Mouse (Mus musculus) heart, embryonic 14.5 days (tissue): Measurements from ENCODE around the gene Slc25a25. TPM values are rescaled to one million over a fixed set of nuclear protein-coding genes. Genes with fewer than 3 reads are reported as not detected.
"Not testable (repeated sequence)": the region's sequence is repeated elsewhere in the genome, so short reads cannot be mapped to it uniquely, and the experiment has no call there.

ENCODE experiments used
- ATAC-seq: fragments of 200-750 bp; cut with Nextera tagmentation; 2 replicates; pipeline ENCODE4 v1.8.0; 2017; ENCODE audit warnings: low read depth, moderate TSS enrichment; ENCODE audit not compliant: insufficient number of reproducible peaks, insufficient read depth, low FRiP score
- H3K27ac ChIP-seq, 2 experiments: fragments of 200-500 bp in 1 of 2; fragments of 300-500 bp in 1 of 2; sonication (generic) in 1 of 2; replicated peaks in 1 of 2; 2 replicates each; pipeline ENCODE4 v1.5.1; 2012 to 2014; ENCODE audit warnings: low read depth in 2 of 2, low read length in 2 of 2, control low read depth in 1 of 2, mild to moderate bottlenecking in 1 of 2, mixed read lengths in 1 of 2; ENCODE audit not compliant: control insufficient read depth in 1 of 2, insufficient read depth in 1 of 2
- H3K27me3 ChIP-seq: fragments of 300-500 bp; sonication (generic); 2 replicates; pipeline ENCODE4 v1.6.1; 2014; ENCODE audit warnings: mild to moderate bottlenecking, low read length, control low read depth; ENCODE audit not compliant: control insufficient read depth, insufficient read depth
- H3K36me3 ChIP-seq: fragments of 300-500 bp; sonication (generic); 2 replicates; pipeline ENCODE4 v1.6.1; 2014; ENCODE audit warnings: mild to moderate bottlenecking, control low read depth, low read length, mixed read lengths; ENCODE audit not compliant: control insufficient read depth, insufficient read depth
- H3K4me1 ChIP-seq, 2 experiments: fragments of 200-500 bp in 1 of 2; fragments of 300-500 bp in 1 of 2; sonication (generic) in 1 of 2; 2 replicates each; pipeline ENCODE4 v1.6.1; 2012 to 2014; ENCODE audit warnings: low read length in 2 of 2, control low read depth in 1 of 2, mixed read lengths in 1 of 2; ENCODE audit not compliant: control insufficient read depth in 2 of 2, insufficient read depth in 2 of 2
- H3K4me2 ChIP-seq: fragments of 300-500 bp; sonication (generic); 2 replicates; pipeline ENCODE4 v1.6.1; 2014; ENCODE audit warnings: mild to moderate bottlenecking, low read length
- H3K4me3 ChIP-seq, 2 experiments: fragments of 200-500 bp in 1 of 2; fragments of 300-500 bp in 1 of 2; sonication (generic) in 1 of 2; 2 replicates each; pipeline ENCODE4 v1.5.1; 2012 to 2014; ENCODE audit warnings: low read length in 2 of 2, mild to moderate bottlenecking in 2 of 2, control low read depth in 1 of 2, low read depth in 1 of 2, moderate library complexity in 1 of 2; ENCODE audit not compliant: control insufficient read depth in 1 of 2, insufficient read depth in 1 of 2
- H3K9ac ChIP-seq: fragments of 300-500 bp; sonication (generic); 2 replicates; pipeline ENCODE4 v1.6.1; 2014; ENCODE audit warnings: mild to moderate bottlenecking, low read length
- H3K9me3 ChIP-seq: fragments of 300-500 bp; sonication (generic); 2 replicates; pipeline ENCODE4 v1.6.1; 2016; ENCODE audit warnings: low read length, control low read depth; ENCODE audit not compliant: control insufficient read depth
- WGBS: fragments of 180-500 bp; shearing (Covaris S2); extraction: QIAGEN DNeasy Blood & Tissue Kit; methylation state at CpG from one replicate; pipeline ENCODE4 v1.1.7; 2014; 5-methylcytosine and 5-hydroxymethylcytosine counted together
- polyA plus RNA-seq: library from polyadenylated mRNA; unstranded; fragments of >200 nt; fragmentation: Nextera tagmentation; extraction: Ambion mirVana; gene quantifications from 2 replicates; pipeline ENCODE4 v1.2.1, GENCODE M21; 2014

Gene Slc25a25
- polyA plus RNA-seq, 1 experiment from 2014 or later, result 8.0 TPM

DNA sequence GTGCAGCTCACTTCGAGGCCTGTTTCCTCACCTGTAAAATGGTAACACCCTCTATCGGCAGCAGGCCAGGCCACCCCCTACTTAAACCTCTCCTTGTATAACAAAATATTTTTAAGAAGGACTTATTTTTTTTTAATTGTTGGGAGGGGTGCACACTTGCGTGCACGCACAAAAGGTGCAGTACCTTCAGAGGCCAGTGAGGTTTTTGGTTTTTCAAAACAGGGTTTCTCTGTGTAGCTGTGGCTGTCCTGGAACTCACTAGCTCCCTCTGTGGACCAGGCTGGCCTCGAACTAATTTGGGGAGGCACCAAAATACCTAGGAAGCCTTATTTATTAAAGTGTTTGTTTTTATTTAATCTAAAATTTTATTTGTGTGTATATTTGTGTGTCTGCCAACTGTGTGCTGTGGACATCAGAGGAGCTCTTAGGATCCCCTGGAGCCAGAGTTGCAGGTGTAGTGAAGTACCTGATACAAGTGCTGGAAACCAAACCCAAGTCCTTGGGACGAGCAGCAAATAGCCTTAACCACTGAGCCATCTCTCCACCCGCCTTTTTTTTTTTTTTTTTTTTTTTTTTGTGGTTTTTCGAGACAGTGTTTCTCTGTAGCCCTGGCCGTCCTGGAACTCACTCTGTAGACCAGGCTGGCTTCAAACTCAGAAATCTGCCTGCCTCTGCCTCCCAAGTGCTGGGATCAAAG lies 32.1 kb upstream of the Slc25a25 start:
- H3K4me3 ChIP-seq, result no peak overlapping the region
- ATAC-seq, result no peak
- 72% methylated on average over 9 of the region's 9 CpGs for WGBS
- peaks cover 8 to 11% of the 10 kb centered on the region in 2 experiments for H3K4me1 ChIP-seq
- no peaks in the 10 kb centered on the region for H3K36me3 ChIP-seq
- H3K9me3 ChIP-seq, result 0 out of 2 replicates have a peak, but pooled peaks cover 7% of the 10 kb centered on the region
- H3K4me2 ChIP-seq, result no peak overlapping the region
- H3K27ac ChIP-seq, result no peak overlapping the region
- H3K9ac ChIP-seq, result no peak overlapping the region
- no peaks in the 10 kb centered on the region for H3K27me3 ChIP-seq

DNA sequence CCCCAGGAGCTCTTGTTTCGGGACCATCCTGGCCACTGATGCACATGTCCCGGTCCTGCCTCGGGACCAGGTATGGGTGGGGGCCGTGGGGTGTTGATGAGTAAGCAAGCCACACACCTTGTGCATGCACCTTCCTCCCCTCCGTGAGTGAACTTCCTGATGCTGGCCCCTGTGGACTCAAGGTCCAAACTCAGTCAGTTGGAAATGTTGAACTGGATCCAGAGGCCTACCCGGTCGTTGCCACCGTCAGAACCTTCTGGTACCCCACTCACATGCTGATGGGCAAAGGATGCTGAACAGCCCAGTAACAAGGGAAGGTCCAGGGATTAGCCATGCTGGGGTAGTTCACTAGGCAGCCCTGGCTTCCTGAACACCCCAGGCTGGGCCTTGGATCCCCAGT lies 31.1 kb upstream of the Slc25a25 start:
- ATAC-seq, result no peak
- 88% methylated on average over 8 of the region's 8 CpGs for WGBS
- Histone ChIP-seq H3K4me2 (no peak overlapping the region), H3K4me3 (no peak overlapping the region), H3K36me3 (no peaks in the 10 kb centered on the region), H3K9me3 (0 out of 2 replicates have a peak, but pooled peaks cover 7% of the 10 kb centered on the region), H3K4me1 (peaks cover 8 to 11% of the 10 kb centered on the region in 2 experiments), H3K27me3 (no peaks in the 10 kb centered on the region), H3K27ac (no peak overlapping the region), H3K9ac (no peak overlapping the region)

DNA sequence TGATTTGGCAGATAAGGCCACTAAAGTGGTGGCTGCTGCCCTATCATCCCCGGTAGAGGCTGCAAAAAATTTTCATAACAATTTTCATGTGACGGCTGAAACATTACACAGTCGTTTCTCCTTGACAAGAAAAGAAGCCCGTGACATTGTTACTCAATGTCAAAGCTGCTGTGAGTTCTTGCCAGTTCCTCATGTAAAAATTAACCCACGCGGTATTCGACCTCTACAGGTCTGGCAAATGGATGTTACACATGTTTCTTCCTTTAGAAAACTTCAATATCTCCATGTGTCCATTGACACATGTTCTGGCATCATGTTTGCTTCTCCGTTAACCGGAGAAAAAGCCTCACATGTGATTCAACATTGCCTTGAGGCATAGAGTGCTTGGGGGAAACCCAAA lies 24.1 kb upstream of the Slc25a25 start:
- H3K4me1 ChIP-seq, ATAC-seq, H3K9ac ChIP-seq, H3K36me3 ChIP-seq, H3K27ac ChIP-seq, H3K4me2 ChIP-seq, H3K27me3 ChIP-seq, H3K4me3 ChIP-seq, H3K9me3 ChIP-seq: not testable (repeated sequence)
- WGBS, result 92% methylated on average over 4 of the region's 9 CpGs

DNA sequence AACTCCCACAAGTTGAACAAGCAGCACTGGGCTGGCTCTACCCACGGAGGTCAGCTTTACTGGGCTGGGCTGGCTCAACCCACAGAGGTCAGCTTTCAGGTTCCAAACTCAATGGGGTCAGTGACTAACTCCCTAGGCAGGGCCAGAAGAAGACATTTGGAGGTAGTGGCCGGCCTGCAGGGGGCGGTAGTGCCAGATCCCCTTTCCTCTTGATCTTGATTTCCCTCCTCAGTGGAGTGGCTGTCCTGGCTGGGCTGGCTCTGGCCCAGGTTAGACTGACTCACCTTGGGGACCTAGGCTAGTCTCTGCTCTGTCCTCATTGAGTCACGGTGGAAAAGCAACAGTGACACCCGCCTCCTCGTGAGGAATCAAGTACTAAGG lies 20.4 kb upstream of the Slc25a25 start:
- Histone ChIP-seq H3K9me3 (no peaks in the 10 kb centered on the region), H3K4me2 (no peak overlapping the region), H3K36me3 (no peaks in the 10 kb centered on the region), H3K27me3 (no peaks in the 10 kb centered on the region), H3K4me3 (no peak overlapping the region), H3K4me1 (peaks cover 0 to 3% of the 10 kb centered on the region in 2 experiments; a peak in 1 of 4 replicates), H3K27ac (no peak overlapping the region), H3K9ac (no peak overlapping the region)
- ATAC-seq, result no peak
- 84% methylated on average over 6 of the region's 6 CpGs for WGBS

DNA sequence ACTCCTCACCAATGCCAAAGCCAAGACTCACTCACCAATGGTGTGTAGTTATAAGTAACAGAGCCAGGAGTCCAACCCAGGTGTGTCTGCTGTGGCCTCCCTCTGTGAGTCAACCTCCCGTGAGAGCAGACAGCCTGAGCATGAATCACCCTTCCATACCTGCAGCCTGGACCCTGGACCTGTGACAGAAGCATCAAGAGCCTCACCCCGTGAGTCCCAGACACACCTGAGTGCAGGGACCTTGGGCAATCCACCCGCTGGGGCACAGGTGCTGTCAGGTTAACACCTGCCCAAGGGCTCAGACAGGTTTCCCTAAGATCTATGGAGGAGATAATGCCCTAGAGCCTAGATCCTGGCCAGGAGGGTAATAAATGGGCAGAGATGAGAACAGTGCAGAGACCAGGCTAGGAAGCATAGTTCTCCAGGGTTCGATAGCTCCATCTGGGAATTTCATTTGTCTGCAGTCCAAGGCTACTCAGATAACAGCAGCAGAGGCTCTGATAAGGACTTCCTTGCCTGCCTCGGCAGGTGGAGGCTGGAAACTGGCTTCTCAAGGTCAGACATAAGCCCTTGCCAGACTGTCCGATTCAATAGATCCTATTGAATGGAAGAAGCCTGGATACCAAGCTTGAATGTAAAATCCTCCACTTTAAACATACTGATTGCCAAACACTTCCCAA lies 19.9 kb upstream of the Slc25a25 start:
- no peak overlapping the region for H3K9ac ChIP-seq
- H3K36me3 ChIP-seq, result no peaks in the 10 kb centered on the region
- ATAC-seq, result no peak
- H3K27ac ChIP-seq, result no peak overlapping the region
- no peaks in the 10 kb centered on the region for H3K9me3 ChIP-seq
- H3K4me1 ChIP-seq, result peaks cover 0 to 3% of the 10 kb centered on the region in 2 experiments; a peak in 1 of 4 replicates
- WGBS, result 54% methylated on average over 6 of the region's 6 CpGs
- no peak overlapping the region for H3K4me2 ChIP-seq
- H3K27me3 ChIP-seq, result no peaks in the 10 kb centered on the region
- H3K4me3 ChIP-seq, result no peak overlapping the region

DNA sequence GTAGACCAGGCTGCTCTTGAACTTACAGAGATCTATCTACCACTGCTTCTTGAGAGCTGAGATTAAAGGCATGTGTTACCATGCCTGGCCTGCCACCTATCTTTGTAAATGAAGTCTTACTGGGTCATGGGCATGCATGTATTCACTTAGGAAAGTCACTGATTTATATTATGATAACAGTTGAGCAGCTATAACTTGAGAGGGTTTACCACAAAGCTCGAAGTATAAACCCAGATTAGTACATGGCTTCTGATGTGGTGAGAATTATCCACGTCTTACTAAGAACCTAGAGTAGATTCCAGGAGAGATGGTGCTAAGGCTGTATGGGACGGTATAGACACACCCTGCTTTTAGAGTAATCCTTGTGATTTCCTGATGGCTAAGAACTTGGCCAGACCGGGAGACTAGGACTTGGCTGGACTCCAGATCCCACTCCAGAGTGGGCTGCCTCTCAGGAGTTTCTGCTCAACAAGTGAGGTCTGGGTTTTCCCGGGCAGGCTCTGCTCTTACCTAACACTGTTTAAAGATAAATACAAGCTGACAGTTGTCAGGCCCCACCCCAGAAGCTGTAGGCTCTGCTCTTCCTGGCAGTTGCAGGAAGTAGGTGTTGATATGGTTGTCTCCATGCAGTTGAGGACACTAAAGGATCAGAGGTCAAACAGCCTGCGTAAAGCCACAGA lies 13.1 kb upstream of the Slc25a25 start:
- H3K9ac ChIP-seq, result no peak overlapping the region
- no peak overlapping the region for H3K4me3 ChIP-seq
- no peaks in the 10 kb centered on the region for H3K36me3 ChIP-seq
- no peaks in the 10 kb centered on the region for H3K9me3 ChIP-seq
- 21% methylated on average over 6 of the region's 6 CpGs for WGBS
- ATAC-seq, result peak; percentile 73
- H3K4me1 ChIP-seq, result peaks cover 4 to 19% of the 10 kb centered on the region in 2 experiments
- no peak overlapping the region for H3K4me2 ChIP-seq
- peak overlapping the region in 1 of 2 experiments; percentile 73; a peak in 3 of 4 replicates for H3K27ac ChIP-seq
- H3K27me3 ChIP-seq, result no peaks in the 10 kb centered on the region

DNA sequence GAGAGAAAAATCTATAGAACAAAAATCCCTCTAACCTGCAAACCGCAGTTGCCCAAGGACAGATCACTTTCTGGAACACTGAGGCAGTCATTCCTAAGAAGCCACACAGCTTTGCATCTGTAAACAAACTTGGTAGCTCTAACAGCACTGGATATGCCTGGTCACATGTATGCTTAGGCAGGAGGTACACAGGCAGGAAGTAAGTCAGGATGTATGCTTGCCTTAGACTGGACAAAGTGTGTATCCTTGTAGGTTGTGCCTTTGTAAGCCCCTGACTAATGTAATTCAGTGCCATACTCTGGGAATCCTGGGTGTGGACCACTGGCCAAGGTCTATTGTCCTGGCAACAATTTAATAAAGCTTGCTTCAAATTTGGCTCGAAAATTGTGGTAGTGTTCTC lies 12.5 kb upstream of the Slc25a25 start:
- Histone ChIP-seq H3K27ac (peak overlapping the region in 1 of 2 experiments; percentile 73; a peak in 1 of 4 replicates), H3K4me1 (peaks cover 4 to 19% of the 10 kb centered on the region in 2 experiments), H3K9me3 (no peaks in the 10 kb centered on the region), H3K9ac (no peak overlapping the region), H3K4me2 (no peak overlapping the region), H3K36me3 (no peaks in the 10 kb centered on the region), H3K4me3 (no peak overlapping the region), H3K27me3 (no peaks in the 10 kb centered on the region)
- WGBS, result 85% methylated on average over 2 of the region's 2 CpGs
- ATAC-seq, result no peak
